Mouse (Mus musculus) left cerebral cortex, adult 9 months (tissue): Measurements from ENCODE around the gene Mgat5.

ENCODE experiments used
- DNase-seq, 2 experiments: peaks; one replicate each; pipeline ENCODE4 v3.0.0; 2022; ENCODE audit warnings: low spot score in 2 of 2

The Mgat5 gene

DNA sequence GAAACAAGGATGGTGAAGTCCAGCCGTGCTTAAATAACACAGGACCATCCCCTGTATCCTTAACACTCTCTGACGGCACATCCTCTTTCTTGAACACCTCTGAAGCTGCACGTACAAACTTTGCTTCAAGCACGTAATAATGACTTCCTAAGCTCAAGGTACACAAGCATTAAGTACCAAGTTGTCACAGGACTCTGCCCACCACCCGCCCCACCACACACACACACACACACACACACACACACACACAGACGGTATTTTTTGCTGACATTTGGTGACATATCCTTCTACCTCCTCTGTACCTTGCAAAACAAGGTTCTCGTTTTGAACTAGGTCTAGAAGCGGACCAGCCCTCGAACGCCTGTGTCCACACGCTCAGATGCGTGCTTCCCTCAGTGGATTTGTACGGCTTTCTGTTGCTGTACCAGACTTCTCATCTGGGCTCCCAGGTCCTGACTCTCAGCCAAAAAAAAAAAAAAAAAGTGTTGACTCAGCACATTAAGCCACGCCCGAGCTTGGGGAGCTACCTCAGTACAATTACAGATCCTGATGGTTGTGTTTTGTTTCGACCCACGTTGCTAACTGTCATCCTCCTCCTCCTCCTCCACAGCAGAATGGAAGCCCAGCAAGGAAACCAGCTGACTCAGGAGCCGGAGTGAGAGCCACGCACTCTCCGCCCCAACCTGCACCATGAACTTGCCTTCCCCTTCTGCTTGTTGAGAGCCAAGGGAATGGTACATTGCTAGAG, 101.4 kb downstream of the Mgat5 start:
- DNase-seq: no peak

DNA sequence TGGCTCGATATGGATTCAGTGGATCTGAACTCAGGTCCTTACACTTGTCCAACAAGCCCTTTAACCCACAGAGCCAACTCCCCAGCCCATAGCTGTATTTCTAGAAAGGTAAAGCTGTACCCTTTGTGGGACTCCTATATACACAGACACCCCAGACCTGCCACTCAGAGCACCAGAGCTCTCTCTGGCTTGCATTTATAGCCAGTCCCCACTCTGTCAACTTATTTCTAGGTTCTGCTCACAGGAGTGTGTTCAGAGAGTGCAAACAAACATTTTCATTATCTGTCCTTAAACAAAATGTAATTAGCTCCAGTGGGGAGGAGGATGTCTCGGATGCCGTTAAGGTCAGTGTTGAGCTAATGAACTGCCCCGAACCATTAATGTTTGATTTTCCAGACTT, 102.5 kb downstream of the Mgat5 start:
- DNase-seq: no peak

DNA sequence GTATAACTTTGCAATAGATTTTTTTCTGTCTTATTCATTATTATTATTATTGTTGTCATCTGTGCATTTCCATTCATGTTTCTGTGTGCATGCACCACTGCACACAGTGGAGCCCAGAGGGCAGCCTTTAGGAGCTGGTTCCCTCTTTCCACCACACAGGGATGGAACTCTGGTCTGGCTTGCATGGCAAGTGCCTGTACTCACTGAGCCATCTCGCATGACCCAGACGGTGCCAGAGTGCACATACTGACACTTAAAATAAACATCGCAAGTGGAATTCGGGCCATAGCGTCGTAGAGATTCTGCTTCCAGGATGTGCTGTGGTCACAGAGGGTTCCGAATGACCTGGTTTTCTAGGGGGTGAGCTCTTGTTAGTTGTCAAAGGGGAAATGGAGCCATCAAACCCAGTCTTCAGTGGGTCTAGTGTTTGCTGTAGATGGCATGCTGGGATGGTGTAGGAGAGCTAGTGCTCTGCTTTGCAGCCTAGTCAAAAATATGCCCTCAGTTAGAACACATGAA, 103.5 kb downstream of the Mgat5 start:
- no peak for DNase-seq

DNA sequence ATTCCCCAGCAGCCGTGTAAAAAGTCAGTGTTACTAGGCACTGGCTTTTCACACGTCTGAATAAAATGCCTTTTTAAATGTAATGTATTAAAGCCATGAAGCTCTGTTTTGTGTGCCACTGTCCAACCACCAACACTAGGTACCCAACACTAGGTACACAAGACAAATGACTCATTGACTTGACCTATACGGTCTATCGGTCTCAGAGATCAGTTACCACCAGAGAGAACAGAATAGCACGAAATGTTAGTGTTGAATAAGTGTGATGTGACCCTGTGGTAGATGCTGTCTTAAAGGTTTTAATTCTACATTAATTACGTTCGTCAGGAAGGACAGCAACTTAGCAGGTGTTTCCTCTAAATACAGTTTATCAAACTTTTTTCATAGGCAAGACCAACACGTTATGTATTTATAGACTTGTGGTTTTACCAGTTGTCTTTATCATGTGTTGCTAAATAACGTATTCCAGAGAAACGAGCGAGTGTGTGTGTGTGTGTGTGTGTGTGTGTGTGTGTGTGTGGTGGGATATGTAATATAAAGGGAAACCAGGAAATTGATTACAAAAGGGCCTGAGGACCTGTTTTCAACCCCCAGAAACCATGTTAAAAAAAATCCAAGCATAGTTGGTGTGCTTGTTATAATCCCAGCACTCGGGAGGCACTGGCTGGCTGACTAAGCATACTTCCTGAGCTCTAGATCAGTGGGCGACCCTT, 104.3 kb downstream of the Mgat5 start:
- DNase-seq: no peak

DNA sequence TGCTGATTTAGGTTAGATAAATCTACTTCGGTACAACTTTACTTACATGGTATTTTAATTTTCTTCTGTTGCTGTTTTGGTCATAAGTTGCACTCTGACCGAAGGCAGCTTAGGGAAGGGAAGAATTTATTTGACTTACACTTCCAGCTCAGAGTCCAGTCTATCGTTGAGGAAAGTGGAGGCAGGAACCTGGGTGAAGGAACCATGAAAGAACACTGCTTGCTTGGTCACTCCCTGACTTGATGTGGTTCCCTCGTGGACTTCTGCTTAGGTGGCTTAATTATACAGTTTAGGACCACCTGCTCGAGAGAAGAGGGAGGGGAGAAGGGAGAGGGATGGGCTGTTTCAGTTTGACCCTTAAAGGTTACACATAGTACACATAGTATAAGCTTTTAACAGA, 105.2 kb downstream of the Mgat5 start:
- DNase-seq: no peak

DNA sequence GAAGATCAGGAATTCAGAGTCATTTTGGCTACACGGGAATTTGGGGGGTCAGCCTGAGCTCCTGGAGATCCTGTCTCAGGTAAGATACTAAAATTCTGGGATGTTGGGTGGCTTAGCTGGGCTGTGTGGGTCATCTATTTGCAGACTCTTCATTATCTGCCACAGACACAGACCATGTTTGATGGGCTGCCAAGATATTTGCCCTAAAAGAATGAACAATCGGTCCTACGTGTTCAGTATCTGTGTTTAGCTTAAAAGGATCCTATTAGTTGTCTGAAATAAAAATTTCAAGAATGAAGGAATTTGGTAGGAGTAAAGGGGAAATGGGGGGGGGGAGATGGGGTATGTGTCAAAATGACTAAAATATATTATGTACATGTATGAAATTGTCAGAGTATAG, 105.9 kb downstream of the Mgat5 start:
- DNase-seq: no peak

DNA sequence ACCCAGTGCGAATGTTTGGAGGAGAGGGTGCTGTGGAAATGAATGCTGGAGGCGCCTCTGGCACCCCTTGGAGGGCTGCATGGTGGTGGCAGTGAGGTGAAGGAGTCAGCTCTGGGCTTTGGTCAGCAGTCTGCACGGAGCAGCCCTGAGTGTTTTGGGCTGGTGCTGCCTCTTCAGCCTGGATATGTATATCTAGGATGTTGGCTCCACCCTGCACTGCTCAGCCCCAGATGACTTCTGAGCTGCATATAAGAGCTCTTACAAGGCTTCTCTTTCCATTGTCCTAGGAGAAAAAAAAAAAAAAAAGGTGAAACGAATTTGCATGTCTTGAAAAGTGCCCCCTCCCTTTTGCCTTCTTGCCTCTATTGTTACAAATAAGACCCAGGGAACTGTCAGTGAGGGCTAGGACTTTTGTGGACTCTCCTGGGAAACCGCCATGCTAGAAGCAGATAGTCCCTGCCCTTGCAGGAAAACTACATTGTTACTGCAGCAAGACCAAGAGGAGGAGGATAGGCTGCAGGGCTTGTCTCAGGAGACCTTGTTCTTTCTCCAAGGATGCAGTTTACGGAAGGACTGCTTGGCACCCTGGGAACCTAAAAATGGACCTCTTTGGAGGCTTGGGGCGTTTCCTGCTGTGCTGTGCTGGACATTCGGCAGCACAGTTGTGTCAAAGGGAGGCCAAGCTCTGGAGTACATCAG, 109.0 kb downstream of the Mgat5 start:
- DNase-seq: no peak

DNA sequence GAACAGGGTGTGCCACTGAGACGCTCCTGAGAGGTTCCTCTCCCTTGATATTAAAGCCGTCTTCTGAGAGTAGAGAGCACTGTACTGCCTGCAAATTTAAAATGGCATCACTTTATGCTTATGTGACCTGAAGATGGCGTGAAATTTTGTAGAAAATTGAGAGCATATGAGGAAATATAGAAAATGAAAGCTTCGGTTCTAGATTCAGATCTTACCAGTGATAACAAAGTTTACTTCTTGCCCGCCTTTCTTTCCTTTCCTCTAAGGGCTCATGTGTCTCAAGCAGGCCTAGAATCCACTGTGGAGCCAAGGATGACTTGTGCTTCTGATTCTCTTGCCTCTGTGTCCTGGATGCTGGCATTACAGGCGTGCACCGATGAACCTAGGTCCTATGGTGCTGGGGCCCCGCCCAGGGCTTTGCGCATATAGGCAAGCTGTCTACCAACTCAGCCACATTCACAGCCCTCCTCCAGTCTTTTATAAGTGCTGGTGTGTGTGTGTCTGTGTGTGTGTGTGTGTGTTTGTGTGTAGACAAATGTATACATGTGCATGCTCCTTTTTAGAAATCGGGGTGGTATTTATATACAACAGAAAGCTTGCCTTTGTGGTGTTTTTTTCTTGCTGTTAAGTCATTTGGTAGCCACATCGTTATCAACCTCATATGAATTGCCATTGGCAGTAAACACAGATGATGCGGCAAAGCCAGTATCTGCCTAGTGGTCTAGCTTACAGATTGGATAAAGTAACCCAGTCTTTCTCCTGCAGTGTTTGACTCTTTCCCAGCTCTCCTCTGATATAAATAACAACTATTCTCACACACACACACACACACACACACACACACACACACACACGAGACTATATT, 111.2 kb downstream of the Mgat5 start:
- DNase-seq: no peak

DNA sequence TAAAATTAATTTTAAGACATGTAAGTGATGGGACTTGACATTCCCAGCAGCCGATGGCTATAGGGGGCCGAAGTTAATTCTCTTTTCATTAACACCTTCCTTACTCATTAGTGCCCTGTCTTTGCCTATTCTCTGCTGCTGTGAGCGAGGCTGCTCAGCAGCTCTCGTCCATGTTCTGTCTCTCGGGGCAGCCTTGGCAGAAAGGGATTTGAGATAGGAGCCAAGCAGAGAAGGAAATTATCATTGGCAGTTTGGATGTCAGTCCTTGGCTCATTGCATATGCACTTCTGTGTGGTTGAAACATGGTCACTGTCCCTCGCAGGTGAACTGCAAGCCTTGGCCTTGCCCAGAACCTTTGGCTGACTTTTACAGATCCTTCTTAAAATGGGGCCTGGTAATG, 111.8 kb downstream of the Mgat5 start:
- no peak for DNase-seq

DNA sequence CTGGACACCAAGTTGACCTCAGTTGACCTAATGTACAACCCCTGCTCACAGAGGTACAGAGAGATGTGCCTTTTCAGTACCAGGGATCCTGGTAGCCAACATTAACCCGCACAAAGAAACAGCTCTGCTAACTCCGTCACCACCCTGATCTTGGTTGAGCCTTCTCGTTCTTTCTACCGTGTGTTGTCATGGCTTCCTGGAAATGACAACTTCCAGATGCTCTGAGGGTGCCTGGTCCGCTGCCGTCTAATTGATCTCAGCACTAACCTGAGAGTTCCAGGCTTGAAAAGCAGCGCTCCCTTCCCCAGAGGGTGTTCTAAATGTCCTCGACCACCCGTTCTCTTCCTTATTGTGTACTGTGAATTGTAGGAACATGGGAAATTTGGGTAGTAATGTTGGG, 112.7 kb downstream of the Mgat5 start:
- no peak for DNase-seq

DNA sequence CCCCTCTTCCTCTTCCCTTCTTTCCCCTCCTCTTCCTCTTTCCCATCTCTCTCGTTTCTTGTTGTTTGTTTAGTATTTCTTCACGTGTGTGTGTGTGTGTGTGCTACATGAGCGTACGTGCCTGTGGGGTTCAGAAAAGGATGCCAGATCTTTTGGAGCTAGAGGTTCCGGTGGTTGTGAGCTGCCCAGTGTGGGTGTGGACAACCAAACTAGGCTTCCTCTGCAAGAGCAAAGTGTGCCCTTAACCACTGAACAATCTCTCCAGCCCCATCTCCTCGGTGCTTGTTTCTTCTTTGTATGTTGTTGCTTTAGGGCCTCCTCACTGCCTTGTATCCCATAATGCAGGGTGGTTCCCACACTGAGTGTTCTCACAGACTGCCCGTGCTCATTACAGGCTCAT, 113.7 kb downstream of the Mgat5 start:
- DNase-seq: no peak

DNA sequence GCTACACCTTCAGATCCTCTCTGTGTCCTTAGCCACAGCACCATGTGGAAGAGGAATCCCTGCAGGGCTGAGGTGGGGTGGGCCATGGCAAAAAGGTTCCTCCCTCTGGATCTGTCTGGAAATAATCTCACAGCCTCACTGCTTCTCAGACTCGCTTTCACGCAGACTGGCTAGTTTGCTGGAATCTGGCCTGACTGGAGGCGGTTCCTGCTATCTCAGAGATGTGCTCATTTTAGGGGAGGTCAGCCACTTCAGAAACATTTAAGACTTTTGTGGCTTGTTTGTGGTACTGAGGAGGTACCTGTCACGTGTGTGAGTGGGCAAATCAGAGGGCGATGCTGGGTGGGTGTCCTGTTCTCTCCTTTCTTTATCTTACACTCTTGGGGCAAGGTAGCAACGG, 115.0 kb downstream of the Mgat5 start:
- DNase-seq: no peak

DNA sequence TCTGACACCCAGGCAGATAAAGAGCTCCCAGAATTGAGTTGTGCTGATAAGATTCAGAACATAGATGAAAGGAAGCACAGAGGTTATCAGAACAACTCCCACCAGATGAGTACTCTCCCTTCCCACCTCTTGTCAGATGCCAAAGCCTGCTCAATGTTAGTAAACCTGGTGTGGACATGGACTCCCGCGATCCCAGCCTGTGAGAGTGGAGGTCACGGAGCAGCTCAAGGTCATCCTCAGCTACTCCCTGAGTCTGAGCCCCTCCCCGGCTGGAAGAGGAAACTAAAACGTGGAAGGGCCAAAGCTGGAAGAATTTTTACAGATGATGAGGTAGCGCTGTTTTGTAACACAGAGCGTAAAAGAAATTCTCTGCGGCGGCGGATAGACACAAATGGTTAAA, 116.1 kb downstream of the Mgat5 start:
- DNase-seq: no peak

DNA sequence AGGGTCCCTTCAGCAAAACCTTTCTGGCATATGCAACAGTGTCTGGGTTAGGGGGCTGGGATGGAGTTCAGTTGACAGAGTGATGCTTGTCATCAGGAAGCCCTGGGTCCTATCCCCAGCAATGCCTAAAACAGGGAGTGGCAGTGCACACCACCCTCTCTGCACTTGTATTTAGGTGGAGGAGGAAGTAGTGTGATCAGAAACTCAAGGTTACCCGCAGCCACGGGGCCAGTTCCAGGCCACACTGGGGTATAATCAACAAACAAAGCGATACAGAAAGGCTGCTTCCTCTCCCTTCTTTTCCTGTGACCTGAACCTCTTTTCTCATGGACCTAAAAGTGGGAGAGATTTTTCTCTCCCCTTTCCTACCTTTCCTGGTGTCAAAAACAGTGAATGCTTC, 116.8 kb downstream of the Mgat5 start:
- no peak for DNase-seq

DNA sequence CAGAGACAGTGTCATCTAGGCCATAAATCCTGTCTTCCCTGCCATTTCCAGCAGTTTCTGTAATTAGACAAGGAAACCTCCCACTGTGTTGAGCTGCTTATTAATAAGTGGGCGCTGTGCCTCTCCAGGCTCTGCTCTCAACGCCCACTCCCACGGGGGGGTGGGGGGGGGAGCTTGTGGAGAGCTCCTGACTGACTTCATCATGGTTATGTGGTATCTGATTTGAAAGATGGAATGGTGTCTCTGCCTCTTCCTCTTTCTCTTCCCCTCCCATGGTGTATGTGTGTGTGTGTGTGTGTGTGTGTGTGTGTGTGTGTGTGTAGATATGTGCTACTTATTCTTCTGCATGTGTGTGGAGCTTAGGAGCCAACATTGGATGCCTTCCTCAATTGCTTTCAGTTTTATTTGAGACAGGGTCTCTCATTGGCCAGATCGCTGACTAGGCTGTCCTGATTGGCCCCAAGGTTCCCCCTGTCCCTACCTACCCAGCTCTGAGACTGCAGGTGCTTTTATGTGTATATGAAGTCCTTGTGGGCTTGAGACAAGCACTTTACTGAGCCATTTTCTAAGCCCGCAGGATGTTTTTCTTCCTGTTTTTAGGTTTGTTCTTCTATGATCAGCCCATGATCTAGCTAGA, 117.5 kb downstream of the Mgat5 start:
- no peak for DNase-seq

DNA sequence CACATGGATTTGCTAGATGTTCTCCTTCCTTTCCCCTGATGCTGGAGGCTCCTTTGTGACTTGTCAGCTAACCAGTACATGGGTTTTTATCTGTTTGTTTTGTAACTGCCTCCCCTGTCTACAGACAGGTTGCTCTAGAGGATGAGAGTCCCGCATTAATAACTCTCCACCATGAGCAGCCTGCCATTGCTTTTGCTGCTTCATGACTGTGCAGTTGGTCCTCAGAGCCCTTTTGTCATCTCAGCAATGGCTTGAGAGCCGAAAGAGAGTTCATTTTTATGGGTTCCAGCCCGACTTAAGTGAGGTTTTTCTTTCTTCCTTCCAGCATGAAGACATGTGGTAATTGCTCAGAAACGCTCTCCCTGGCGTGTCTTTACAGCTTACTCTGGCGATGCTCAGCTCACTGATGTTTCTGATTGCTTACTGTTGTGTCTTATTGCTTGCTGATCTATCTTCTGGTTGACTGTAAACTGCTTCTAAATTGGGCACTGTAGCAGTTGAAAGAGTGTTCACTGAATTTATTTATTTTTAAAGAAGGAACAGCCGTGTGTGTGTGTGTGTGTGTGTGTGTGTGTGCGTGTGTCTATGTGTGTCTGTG, 120.9 kb downstream of the Mgat5 start:
- DNase-seq: no peak

DNA sequence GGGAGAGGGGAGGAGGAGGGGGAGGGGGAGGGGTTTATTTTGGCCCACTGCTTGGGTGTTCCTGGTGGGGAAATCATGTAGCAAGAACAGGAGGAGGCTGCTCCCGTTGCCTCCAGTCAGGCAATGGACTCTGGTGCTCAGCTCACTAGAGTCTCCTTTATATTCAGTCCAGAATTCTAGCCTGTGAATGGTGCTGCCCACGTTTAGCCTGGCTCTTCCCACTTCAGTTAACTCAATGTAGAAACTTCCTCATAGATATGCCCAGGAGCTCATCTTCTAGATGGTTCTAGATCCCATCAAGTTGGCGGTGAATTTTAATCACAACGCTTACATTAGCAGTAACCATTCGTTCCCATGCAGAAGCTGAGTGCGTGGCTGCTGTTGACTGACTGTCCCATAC, 123.0 kb downstream of the Mgat5 start:
- no peak for DNase-seq

DNA sequence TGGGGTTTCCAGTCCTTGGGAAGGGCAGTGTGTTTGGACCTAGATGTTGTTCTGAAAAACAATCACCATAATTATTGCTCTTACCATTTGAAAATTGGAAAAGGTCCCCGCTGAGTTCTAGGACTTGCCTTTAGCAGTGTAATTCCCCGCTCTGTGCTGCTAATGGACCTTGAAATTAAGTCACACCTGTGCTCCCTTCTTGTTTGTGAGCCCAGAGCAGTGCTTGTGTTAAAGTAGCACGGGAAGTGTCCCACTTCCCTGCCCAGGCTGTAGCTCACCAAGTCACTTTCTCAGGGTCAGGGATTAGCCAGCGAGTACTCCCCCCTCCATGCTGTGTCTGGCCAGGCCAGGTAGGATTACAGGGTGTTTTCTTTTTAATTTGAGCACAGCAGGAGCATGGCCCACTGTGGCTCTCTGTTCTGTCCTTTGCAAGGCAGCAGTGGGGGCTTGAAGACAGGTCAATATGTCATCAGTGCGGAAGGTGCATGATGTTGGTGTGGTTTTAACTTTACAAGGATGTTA, 123.6 kb downstream of the Mgat5 start:
- DNase-seq: no peak

DNA sequence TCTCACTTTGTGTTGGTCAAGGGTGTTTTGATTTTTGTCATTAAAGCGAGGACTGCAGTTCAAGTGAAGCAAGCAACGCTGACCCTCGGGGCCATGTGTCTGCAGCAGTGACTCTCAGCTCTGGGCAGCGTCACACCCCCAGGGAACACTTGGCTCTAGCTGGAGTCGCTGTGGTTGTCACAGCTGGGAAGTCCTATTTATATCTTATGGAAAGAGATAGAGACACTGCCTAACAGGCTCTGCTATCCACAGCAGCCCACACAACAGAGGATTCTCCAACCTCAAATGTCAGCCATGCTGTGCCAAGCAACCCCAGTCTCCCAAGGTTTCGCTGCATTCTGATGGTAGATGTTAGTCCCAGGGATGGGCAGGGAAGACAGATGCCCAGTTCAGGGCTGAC, 125.0 kb downstream of the Mgat5 start:
- DNase-seq: peak in 1 of 2 experiments; percentile 37

DNA sequence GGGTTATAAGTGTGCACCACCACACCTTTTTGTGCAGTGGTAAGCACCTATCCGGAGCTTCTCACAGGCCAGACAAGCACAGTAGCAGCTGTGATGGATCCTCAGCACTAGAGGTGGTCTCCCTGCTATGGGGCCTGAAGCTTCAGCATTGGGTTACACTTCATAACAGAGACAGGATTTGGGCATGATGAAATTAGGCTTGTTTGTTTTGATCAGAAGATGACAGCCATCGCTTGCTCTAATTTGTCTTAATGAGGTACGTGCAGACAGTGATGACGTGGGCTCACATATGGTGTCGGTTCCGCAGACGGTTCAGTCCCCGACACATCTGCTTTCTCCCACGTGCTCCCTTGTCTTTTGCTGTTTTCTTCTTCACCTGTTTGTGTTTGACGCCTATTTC, 132.9 kb downstream of the Mgat5 start:
- DNase-seq: no peak
